Mouse (Mus musculus): ENCODE measurements around the gene Rfx4.

- TF ChIP-seq MAX (IDR thresholded peaks at IDR 0.05), result no peak
- TF ChIP-seq CTCF (IDR thresholded peaks at IDR 0.05; ENCODE audit: control insufficient read depth, insufficient read depth, insufficient read length), result no peak
- TF ChIP-seq MYOG (IDR thresholded peaks at IDR 0.05; ENCODE audit: control insufficient read depth, extremely low read depth, insufficient read length), result no peak
- no peak for TF ChIP-seq MYOD1 (IDR thresholded peaks at IDR 0.05; ENCODE audit: control insufficient read depth, insufficient read length, low read depth)
- no peak for TF ChIP-seq FOSL1 (IDR thresholded peaks at IDR 0.05; ENCODE audit: insufficient read depth, low read length, poor library complexity, severe bottlenecking)
These were observed 107.6 kb downstream of the Rfx4 start for GRCm38 (mm10) chr10:84863488-84863887.

All from C2C12 (cell line).